Mouse (Mus musculus): ENCODE results near the gene Mymk. TPM values are rescaled to one million over a fixed set of nuclear protein-coding genes. Genes with fewer than 3 reads are reported as not detected.

The Mymk gene
- polyA plus RNA-seq, 1 experiment from 2014 or later, result 12.1 TPM

Other genes with a start within 250 kb of the Mymk start
- not detected in 2 replicates for gene Abo, start 207.2 kb downstream of the Mymk start, polyA plus RNA-seq (2016; fragmentation: Nextera tagmentation; extraction: Ambion mirVana)
- 31.4 and 31.5 TPM in 2 replicates for gene Surf6, start 169.3 kb downstream of the Mymk start, polyA plus RNA-seq (2016; fragmentation: Nextera tagmentation; extraction: Ambion mirVana)
- gene Med22, start 161.5 kb downstream of the Mymk start, polyA plus RNA-seq (2016; fragmentation: Nextera tagmentation; extraction: Ambion mirVana), result 72.1 and 74.2 TPM in 2 replicates
- gene Rpl7a, start 161.4 kb downstream of the Mymk start, polyA plus RNA-seq (2016; fragmentation: Nextera tagmentation; extraction: Ambion mirVana), result 565 and 574 TPM in 2 replicates
- gene Surf2, start 155.8 kb downstream of the Mymk start, polyA plus RNA-seq (2016; fragmentation: Nextera tagmentation; extraction: Ambion mirVana), result 43.8 and 44.1 TPM in 2 replicates
- gene Surf1, start 155.6 kb downstream of the Mymk start, polyA plus RNA-seq (2016; fragmentation: Nextera tagmentation; extraction: Ambion mirVana), result 54.2 and 56.8 TPM in 2 replicates
- 185 and 187 TPM in 2 replicates for gene Surf4, start 138.3 kb downstream of the Mymk start, polyA plus RNA-seq (2016; fragmentation: Nextera tagmentation; extraction: Ambion mirVana)
- gene Stkld1, start 138.1 kb downstream of the Mymk start, polyA plus RNA-seq (2016; fragmentation: Nextera tagmentation; extraction: Ambion mirVana), result 0.22 TPM in 1 of 2 replicates, not detected in the other
- 51.4 and 53.5 TPM in 2 replicates for gene Rexo4, start 107.8 kb downstream of the Mymk start, polyA plus RNA-seq (2016; fragmentation: Nextera tagmentation; extraction: Ambion mirVana)
- gene Adamts13, start 98.8 kb downstream of the Mymk start, polyA plus RNA-seq (2016; fragmentation: Nextera tagmentation; extraction: Ambion mirVana), result not detected in 2 replicates
- gene Cacfd1, start 62.3 kb downstream of the Mymk start, polyA plus RNA-seq (2016; fragmentation: Nextera tagmentation; extraction: Ambion mirVana), result 94.1 and 96.9 TPM in 2 replicates
- gene Slc2a6, start 44.2 kb downstream of the Mymk start, polyA plus RNA-seq (2016; fragmentation: Nextera tagmentation; extraction: Ambion mirVana), result 1.0 and 1.9 TPM in 2 replicates
- 4.4 and 6.9 TPM in 2 replicates for gene Adamtsl2, start 7.2 kb upstream of the Mymk start, polyA plus RNA-seq (2016; fragmentation: Nextera tagmentation; extraction: Ambion mirVana)
- 0.24 and 0.29 TPM in 2 replicates for gene Fam163b, start 70.3 kb upstream of the Mymk start, polyA plus RNA-seq (2016; fragmentation: Nextera tagmentation; extraction: Ambion mirVana)
- 0.17 and 0.52 TPM in 2 replicates for gene Dbh, start 93.1 kb upstream of the Mymk start, polyA plus RNA-seq (2016; fragmentation: Nextera tagmentation; extraction: Ambion mirVana)
- gene Sardh, start 176.2 kb upstream of the Mymk start, polyA plus RNA-seq (2016; fragmentation: Nextera tagmentation; extraction: Ambion mirVana), result 8.9 and 9.6 TPM in 2 replicates